Comparison of ENCODE assay signal across 12 mouse cellular contexts in the genomic region with DNA sequence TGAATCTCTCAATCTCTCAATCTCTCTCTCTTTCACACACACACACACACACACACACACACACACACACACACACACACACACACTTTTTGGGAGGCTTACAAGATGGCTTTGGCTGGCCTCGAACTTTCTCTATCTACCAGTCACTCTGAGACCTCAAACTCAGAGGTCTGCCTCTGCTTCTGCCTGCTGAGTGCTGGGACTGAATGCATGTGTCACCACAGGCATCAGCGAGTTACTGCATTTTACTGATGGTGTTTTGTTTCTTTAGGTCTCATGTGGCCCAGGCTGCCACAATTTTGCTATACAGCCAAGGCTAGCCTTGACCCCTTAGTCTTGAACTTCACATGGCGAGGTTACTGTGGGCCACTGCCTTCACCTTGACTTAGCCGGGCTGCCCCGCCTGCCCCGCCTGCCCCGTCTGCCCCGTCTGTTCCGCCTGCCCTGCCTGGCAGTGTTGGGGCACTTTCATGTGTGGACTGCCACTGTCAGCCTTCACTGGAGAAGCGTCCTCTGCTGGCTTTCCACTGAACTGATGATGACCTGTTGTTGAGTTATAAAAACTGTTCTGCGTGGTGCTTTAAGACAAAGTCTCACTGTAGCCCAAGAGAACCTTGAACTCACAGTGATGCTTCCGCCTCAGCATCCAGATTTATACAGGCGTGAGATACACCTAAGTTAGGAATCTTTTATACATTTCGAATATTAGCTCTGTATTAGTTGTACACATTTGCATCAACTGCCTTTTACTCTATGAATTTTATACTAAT.
"Had no signal": no experiment of that assay in that cellular context is flagged by ENCODE, and none has a peak within 500 bp of the region (broad histone marks: within the 10 kb centered on the region; RNA-seq: fewer than 3 reads in every experiment).

No protein-coding gene starts in this region.

- H3K4me2 ChIP-seq: liver, embryonic 13.5 days; midbrain, embryonic 13.5 days had no signal

- DNase-seq: kidney, adult 11 months; layer of hippocampus, postnatal 36 days; liver, embryonic 13.5 days; lung, adult 2 months; lung, postnatal 14 days; thymus, adult 2 months; thymus, postnatal 14 days; thymus, postnatal 4 days had no signal

- H3K9ac ChIP-seq: liver, embryonic 13.5 days; midbrain, embryonic 13.5 days had no signal

- ATAC-seq: midbrain, embryonic 13.5 days; midbrain, embryonic 16.5 days had no signal

- H3K27me3 ChIP-seq: liver, embryonic 13.5 days; midbrain, embryonic 13.5 days had no signal

- H3K27ac ChIP-seq: left cerebral cortex, adult 2 months; liver, embryonic 13.5 days; macrophage; midbrain, embryonic 13.5 days had no signal

- H3K4me1 ChIP-seq: liver, embryonic 13.5 days; midbrain, embryonic 13.5 days had no signal

- H3K9me3 ChIP-seq: liver, embryonic 13.5 days; midbrain, embryonic 13.5 days had no signal

- H3K4me3 ChIP-seq: left cerebral cortex, adult 2 months; liver, embryonic 13.5 days; midbrain, embryonic 13.5 days had no signal
